Mouse (Mus musculus): ENCODE data around the gene Tescl. TPM values are rescaled to one million over a fixed set of nuclear protein-coding genes. Genes with fewer than 3 reads are reported as not detected.

The Tescl gene
- total and polyA plus RNA-seq, 2 experiments, result not detected

GRCm38 (mm10) chr7:24371809-24372145 is 38.0 kb upstream of the Tescl start:
- DNase-seq (ENCODE audit: extremely low read depth, low read depth, low spot score), result no peak
- no peak overlapping the region for H3K9ac ChIP-seq (ENCODE audit: low read depth, low read length)
- no peaks in the 10 kb centered on the region for H3K4me1 ChIP-seq (ENCODE audit: control insufficient read depth, insufficient read depth, low read length)
- TF ChIP-seq POLR2A (IDR thresholded peaks at IDR 0.05; ENCODE audit: extremely low read depth, insufficient read depth, low read length), result no peak
- TF ChIP-seq CTCF (IDR thresholded peaks at IDR 0.05; ENCODE audit: low read depth, low read length), result no peak
- no peak overlapping the region for H3K4me3 ChIP-seq (ENCODE audit: insufficient read depth, low read depth, low read length)
- no peaks in the 10 kb centered on the region for H3K79me2 ChIP-seq (ENCODE audit: control insufficient read depth, insufficient read depth, low read length)
- 0 out of 2 replicates have a peak, but pooled peaks cover 4% of the 10 kb centered on the region for H3K27me3 ChIP-seq (ENCODE audit: control insufficient read depth, insufficient read depth, low read length)
- H3K36me3 ChIP-seq (ENCODE audit: control insufficient read depth, insufficient read depth, low read length), result no peaks in the 10 kb centered on the region
- 51% methylated on average over 3 of the region's 3 CpGs for WGBS
- H3K27ac ChIP-seq (replicated peaks; ENCODE audit: insufficient read depth, low read depth, low read length), result no peak overlapping the region

- no peak overlapping the region for H3K27ac ChIP-seq (replicated peaks; ENCODE audit: insufficient read depth, low read depth, low read length)
- WGBS, result 62% methylated on average over 6 of the region's 7 CpGs
Observed at GRCm38 (mm10) chr7:24371012-24371808, 37.5 kb upstream of the Tescl start.

GRCm38 (mm10) chr7:24369731-24370541 is 36.2 kb upstream of the Tescl start, which contains the start of gene Kcnn4:
Gene Kcnn4, plus strand, starts transcription at chr7:24370263.
- WGBS, result 37% methylated on average over 23 of the region's 23 CpGs
- Histone ChIP-seq H3K9ac (ENCODE audit: low read depth, low read length) (peak within 1 kb of the TSS; percentile 45; the same call in 1 of the 2 replicates), H3K36me3 (ENCODE audit: control insufficient read depth, insufficient read depth, low read length) (no peaks in the 10 kb centered on the region)

More at GRCm38 (mm10) chr7:24371012-24371808, 37.5 kb upstream of the Tescl start:
- Histone ChIP-seq H3K9ac (ENCODE audit: low read depth, low read length) (no peak overlapping the region), H3K79me2 (ENCODE audit: control insufficient read depth, insufficient read depth, low read length) (no peaks in the 10 kb centered on the region), H3K27me3 (ENCODE audit: control insufficient read depth, insufficient read depth, low read length) (0 out of 2 replicates have a peak, but pooled peaks cover 4% of the 10 kb centered on the region), H3K4me1 (ENCODE audit: control insufficient read depth, insufficient read depth, low read length) (no peaks in the 10 kb centered on the region), H3K4me3 (ENCODE audit: insufficient read depth, low read depth, low read length) (0 out of 2 replicates have a peak overlapping the region, but pooled peaks have one; percentile 10), H3K36me3 (ENCODE audit: control insufficient read depth, insufficient read depth, low read length) (no peaks in the 10 kb centered on the region)
- TF ChIP-seq POLR2A (IDR thresholded peaks at IDR 0.05; ENCODE audit: extremely low read depth, insufficient read depth, low read length), result no peak
- no peak for TF ChIP-seq CTCF (IDR thresholded peaks at IDR 0.05; ENCODE audit: low read depth, low read length)
- DNase-seq (ENCODE audit: extremely low read depth, low read depth, low spot score), result no peak

GRCm38 (mm10) chr7:24368946-24369345 is 35.2 kb upstream of the Tescl start:
- DNase-seq (ENCODE audit: extremely low read depth, low read depth, low spot score), result no peak
- Histone ChIP-seq H3K4me3 (ENCODE audit: insufficient read depth, low read depth, low read length) (no peak overlapping the region), H3K79me2 (ENCODE audit: control insufficient read depth, insufficient read depth, low read length) (no peaks in the 10 kb centered on the region), H3K27me3 (ENCODE audit: control insufficient read depth, insufficient read depth, low read length) (0 out of 2 replicates have a peak, but pooled peaks cover 4% of the 10 kb centered on the region), H3K36me3 (ENCODE audit: control insufficient read depth, insufficient read depth, low read length) (no peaks in the 10 kb centered on the region), H3K4me1 (ENCODE audit: control insufficient read depth, insufficient read depth, low read length) (no peaks in the 10 kb centered on the region), H3K9ac (ENCODE audit: low read depth, low read length) (no peak overlapping the region), H3K27ac (replicated peaks; ENCODE audit: insufficient read depth, low read depth, low read length) (no peak overlapping the region)
- TF ChIP-seq CTCF (IDR thresholded peaks at IDR 0.05; ENCODE audit: low read depth, low read length) (no peak), POLR2A (IDR thresholded peaks at IDR 0.05; ENCODE audit: extremely low read depth, insufficient read depth, low read length) (no peak)
- WGBS, result 83% methylated on average over 7 of the region's 7 CpGs

More at GRCm38 (mm10) chr7:24369731-24370541, 36.2 kb upstream of the Tescl start, which contains the start of gene Kcnn4:
- Histone ChIP-seq H3K4me1 (ENCODE audit: control insufficient read depth, insufficient read depth, low read length) (no peaks in the 10 kb centered on the region), H3K4me3 (ENCODE audit: insufficient read depth, low read depth, low read length) (peak within 1 kb of the TSS; percentile 46; the same call in 1 of the 2 replicates), H3K27me3 (ENCODE audit: control insufficient read depth, insufficient read depth, low read length) (0 out of 2 replicates have a peak, but pooled peaks cover 4% of the 10 kb centered on the region), H3K27ac (replicated peaks; ENCODE audit: insufficient read depth, low read depth, low read length) (0 out of 2 replicates have a peak within 1 kb of the TSS, but pooled peaks have one; percentile 18), H3K79me2 (ENCODE audit: control insufficient read depth, insufficient read depth, low read length) (no peaks in the 10 kb centered on the region)
- DNase-seq (ENCODE audit: extremely low read depth, low read depth, low spot score), result no peak
- TF ChIP-seq POLR2A (IDR thresholded peaks at IDR 0.05; ENCODE audit: extremely low read depth, insufficient read depth, low read length) (no peak), CTCF (IDR thresholded peaks at IDR 0.05; ENCODE audit: low read depth, low read length) (no peak)

GRCm38 (mm10) chr7:24368226-24368625 is 34.5 kb upstream of the Tescl start:
- no peak overlapping the region for H3K27ac ChIP-seq (replicated peaks; ENCODE audit: insufficient read depth, low read depth, low read length)
- H3K4me1 ChIP-seq (ENCODE audit: control insufficient read depth, insufficient read depth, low read length), result no peaks in the 10 kb centered on the region
- H3K27me3 ChIP-seq (ENCODE audit: control insufficient read depth, insufficient read depth, low read length), result 0 out of 2 replicates have a peak, but pooled peaks cover 4% of the 10 kb centered on the region

More at GRCm38 (mm10) chr7:24368226-24368625, 34.5 kb upstream of the Tescl start:
- H3K9ac ChIP-seq (ENCODE audit: low read depth, low read length), result no peak overlapping the region
- 55% methylated on average over 4 of the region's 4 CpGs for WGBS
- no peaks in the 10 kb centered on the region for H3K36me3 ChIP-seq (ENCODE audit: control insufficient read depth, insufficient read depth, low read length)
- H3K79me2 ChIP-seq (ENCODE audit: control insufficient read depth, insufficient read depth, low read length), result no peaks in the 10 kb centered on the region
- no peak for DNase-seq (ENCODE audit: extremely low read depth, low read depth, low spot score)
- TF ChIP-seq CTCF (IDR thresholded peaks at IDR 0.05; ENCODE audit: low read depth, low read length) (no peak), POLR2A (IDR thresholded peaks at IDR 0.05; ENCODE audit: extremely low read depth, insufficient read depth, low read length) (no peak)
- no peak overlapping the region for H3K4me3 ChIP-seq (ENCODE audit: insufficient read depth, low read depth, low read length)
